Mouse (Mus musculus) kidney, adult 8-10 months (tissue): ENCODE results near the gene Scrn3.

Experiments used
- DNase-seq, 2 experiments: peaks; one replicate each; pipeline ENCODE4 v3.0.0; 2022

The Scrn3 gene

GRCm38 (mm10) chr2:73319218-73319617, 6.8 kb downstream of the Scrn3 start:
- DNase-seq = no peak

GRCm38 (mm10) chr2:73322991-73323390, 10.6 kb downstream of the Scrn3 start:
- no peak for DNase-seq

- peak; percentile 47 to 79 for DNase-seq
These were observed 13.5 kb downstream of the Scrn3 start for GRCm38 (mm10) chr2:73325871-73326270.

GRCm38 (mm10) chr2:73335949-73336348, 23.5 kb downstream of the Scrn3 start:
- no peak for DNase-seq

- no peak for DNase-seq
These were observed 26.0 kb downstream of the Scrn3 start for GRCm38 (mm10) chr2:73338415-73338814.

GRCm38 (mm10) chr2:73343701-73344100, 31.3 kb downstream of the Scrn3 start:
- no peak for DNase-seq

- DNase-seq = no peak
These were observed 32.8 kb downstream of the Scrn3 start for GRCm38 (mm10) chr2:73345204-73345603.

GRCm38 (mm10) chr2:73346345-73347086, 34.1 kb downstream of the Scrn3 start:
- DNase-seq = no peak

- DNase-seq = no peak
These were observed 34.7 kb downstream of the Scrn3 start for GRCm38 (mm10) chr2:73347136-73347535.

GRCm38 (mm10) chr2:73347766-73348165, 35.4 kb downstream of the Scrn3 start:
- DNase-seq = no peak

GRCm38 (mm10) chr2:73348221-73348620, 35.8 kb downstream of the Scrn3 start:
- no peak for DNase-seq

GRCm38 (mm10) chr2:73351496-73351895, 39.1 kb downstream of the Scrn3 start:
- DNase-seq = no peak

GRCm38 (mm10) chr2:73351927-73352374, 39.5 kb downstream of the Scrn3 start:
- DNase-seq = no peak

GRCm38 (mm10) chr2:73357004-73357403, 44.6 kb downstream of the Scrn3 start:
- no peak for DNase-seq

- peak in 1 of 2 experiments; percentile 22 for DNase-seq
These were observed 47.5 kb downstream of the Scrn3 start for GRCm38 (mm10) chr2:73359941-73360340.

GRCm38 (mm10) chr2:73360536-73360935, 48.1 kb downstream of the Scrn3 start:
- DNase-seq = no peak

GRCm38 (mm10) chr2:73363448-73363847, 51.0 kb downstream of the Scrn3 start:
- no peak for DNase-seq

- DNase-seq = no peak
These were observed 59.3 kb downstream of the Scrn3 start for GRCm38 (mm10) chr2:73371530-73372335.

GRCm38 (mm10) chr2:73378326-73378725, 65.9 kb downstream of the Scrn3 start:
- DNase-seq = no peak

- DNase-seq = no peak
These were observed 67.3 kb downstream of the Scrn3 start for GRCm38 (mm10) chr2:73379656-73380055.

- DNase-seq = peak in 1 of 2 experiments; percentile 29
These were observed 68.0 kb downstream of the Scrn3 start for GRCm38 (mm10) chr2:73380298-73380975.

- no peak for DNase-seq
These were observed 72.8 kb downstream of the Scrn3 start for GRCm38 (mm10) chr2:73385172-73385571.

- DNase-seq = peak in 1 of 2 experiments; percentile 9
These were observed 73.4 kb downstream of the Scrn3 start for GRCm38 (mm10) chr2:73385641-73386355.
